Mouse (Mus musculus) left cerebral cortex, adult 18-20 months (tissue): Measurements from ENCODE around the gene Tbx5. TPM values are rescaled to one million over a fixed set of nuclear protein-coding genes. Genes with fewer than 3 reads are reported as not detected.
"Not testable (repeated sequence)": the region's sequence is repeated elsewhere in the genome, so short reads cannot be mapped to it uniquely, and the experiment has no call there.

ENCODE experiments used
- DNase-seq, 2 experiments: peaks; one replicate each; pipeline ENCODE4 v3.0.0; 2021 to 2022; ENCODE audit warnings: low spot score in 2 of 2, mixed read lengths in 1 of 2
- total RNA-seq, 2 experiments: library from RNA; stranded (reverse); gene quantifications; 2 replicates each; pipeline ENCODE4 v1.2.3; 2021

Gene Tbx5
- total RNA-seq, 2 experiments from 2014 or later = not detected

- no peak for DNase-seq
Measured at GRCm38 (mm10) chr5:119841634-119842420, 9.4 kb downstream of the Tbx5 start.

- DNase-seq = no peak
Measured at GRCm38 (mm10) chr5:119842701-119843393, 10.4 kb downstream of the Tbx5 start.

DNA sequence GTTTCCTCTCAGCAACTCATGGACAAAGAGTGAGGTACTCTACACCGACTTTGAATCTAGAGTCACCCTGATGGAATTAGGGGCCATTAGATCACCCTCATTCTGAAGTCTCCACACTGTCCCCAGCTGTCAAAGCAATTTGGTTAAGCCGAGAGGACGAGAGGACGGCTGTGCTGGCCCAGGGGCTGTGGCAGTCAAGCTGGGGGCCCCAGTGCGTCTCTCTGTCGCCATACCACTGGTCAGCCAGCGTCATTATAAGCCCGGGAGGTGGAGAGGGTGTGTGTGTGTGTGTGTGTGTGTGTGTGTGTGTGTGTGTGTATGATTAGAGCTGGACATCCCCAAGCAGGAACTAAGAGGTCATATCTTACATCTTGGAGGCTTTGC is 10.9 kb downstream of the Tbx5 start:
- no peak for DNase-seq

DNA sequence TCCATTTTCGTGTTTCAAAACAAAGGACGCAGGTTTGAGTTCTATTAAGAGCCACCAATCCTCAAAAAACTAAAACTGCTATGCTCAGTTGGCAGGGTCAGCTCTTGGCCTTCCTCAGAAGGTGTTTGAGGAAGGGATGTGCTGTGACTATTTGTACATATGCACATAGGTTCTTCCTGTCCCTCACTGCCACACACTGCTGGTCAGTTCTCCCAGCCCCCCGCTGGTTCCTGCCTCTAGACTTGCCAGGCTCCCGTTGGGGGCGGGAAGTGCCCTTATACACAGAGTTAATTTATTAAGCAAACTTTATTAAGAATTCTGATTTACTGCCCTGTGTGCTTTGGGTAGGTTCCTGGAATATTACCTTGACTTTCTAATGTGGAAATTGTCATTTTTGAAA is 11.9 kb downstream of the Tbx5 start:
- no peak for DNase-seq

- DNase-seq = no peak
Measured at GRCm38 (mm10) chr5:119844994-119845393, 12.5 kb downstream of the Tbx5 start.

DNA sequence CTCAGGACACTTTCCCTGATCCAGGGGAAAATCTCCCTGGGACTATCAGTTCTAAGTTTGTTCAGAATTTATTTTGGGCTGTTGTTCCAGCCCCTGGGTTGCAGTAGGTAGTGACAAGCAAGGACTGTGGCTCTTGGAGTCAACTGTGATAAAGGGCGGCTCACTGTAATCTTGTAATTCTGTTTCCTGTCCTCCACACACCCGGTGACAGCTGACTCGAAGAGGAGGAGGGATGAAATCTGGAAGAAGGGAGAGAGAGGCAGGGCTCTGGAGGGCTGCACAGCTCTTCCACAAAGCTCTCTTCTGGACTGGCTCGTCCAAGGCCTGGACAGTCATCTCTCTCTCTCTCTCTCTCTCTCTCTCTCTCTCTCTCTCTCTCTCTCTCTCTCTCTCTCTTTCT is 24.6 kb downstream of the Tbx5 start:
- DNase-seq = no peak

DNA sequence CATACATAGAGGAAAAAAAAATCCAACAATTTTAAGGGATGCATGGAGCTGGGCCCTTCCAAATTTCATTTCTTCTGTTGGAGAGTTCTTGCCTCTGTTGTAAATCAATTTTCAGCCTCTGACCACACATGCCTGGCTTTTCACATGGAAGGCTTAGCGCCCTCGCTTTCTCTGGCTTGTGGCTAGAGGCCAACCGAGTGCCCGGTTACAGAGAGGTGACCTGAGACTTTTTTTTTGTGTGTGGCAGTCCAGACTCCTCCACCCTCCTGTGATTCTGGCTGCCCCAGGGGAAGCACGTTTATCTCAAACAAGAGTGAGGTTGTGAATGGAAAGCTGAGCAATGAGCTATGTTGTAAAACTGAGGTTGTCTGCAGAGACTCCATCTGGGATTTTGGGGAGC is 28.8 kb downstream of the Tbx5 start:
- no peak for DNase-seq

GRCm38 (mm10) chr5:119862431-119862830 is 30.0 kb downstream of the Tbx5 start:
- no peak for DNase-seq

GRCm38 (mm10) chr5:119866277-119867235 is 34.1 kb downstream of the Tbx5 start:
- peak; percentile 3 to 15 for DNase-seq

GRCm38 (mm10) chr5:119867986-119868385 is 35.5 kb downstream of the Tbx5 start:
- DNase-seq = no peak

DNA sequence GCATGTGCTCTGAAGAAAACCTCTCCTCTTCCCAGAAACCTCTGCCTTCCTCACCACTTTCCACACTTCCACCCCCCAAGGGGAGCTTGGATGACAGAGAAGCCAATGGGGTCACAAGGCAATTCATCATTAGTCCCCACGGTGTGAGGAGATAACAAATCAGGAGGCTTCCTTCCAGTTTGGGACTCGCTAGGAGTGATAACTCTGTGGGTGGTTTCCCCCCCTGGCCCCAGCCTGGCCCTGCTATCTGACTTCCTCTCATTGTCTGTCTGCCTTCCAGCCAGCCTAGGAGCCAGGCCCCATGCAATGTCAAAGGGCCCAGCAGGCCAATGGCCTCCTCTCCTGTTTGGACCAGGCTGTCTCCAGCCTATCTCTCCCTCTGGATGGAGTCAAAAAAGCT is 43.0 kb downstream of the Tbx5 start:
- DNase-seq = no peak

GRCm38 (mm10) chr5:119877185-119877584 is 44.7 kb downstream of the Tbx5 start:
- no peak for DNase-seq

DNA sequence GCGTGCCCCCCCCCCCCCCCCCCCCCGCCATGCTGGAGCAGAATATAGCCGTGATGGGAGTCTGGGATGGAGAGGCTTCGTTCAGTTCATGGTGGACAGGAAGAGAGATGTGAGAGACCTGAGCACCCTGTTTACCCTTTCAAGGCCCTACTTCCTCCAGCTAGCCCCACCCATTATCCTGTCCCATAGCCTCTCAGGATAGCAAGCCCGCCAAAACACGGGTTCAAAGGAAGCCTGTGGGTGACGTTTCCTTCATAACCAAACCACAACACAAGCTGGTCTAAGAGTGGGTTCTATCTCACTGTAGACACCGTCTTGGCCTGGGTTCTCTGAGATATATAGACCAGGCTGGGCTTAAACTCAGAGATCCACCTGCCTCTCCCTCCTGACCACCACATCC is 53.1 kb downstream of the Tbx5 start:
- DNase-seq = no peak

GRCm38 (mm10) chr5:119887381-119887780 is 54.9 kb downstream of the Tbx5 start:
- peak in 1 of 2 experiments; percentile 16 for DNase-seq

GRCm38 (mm10) chr5:119891960-119892359 is 59.5 kb downstream of the Tbx5 start:
- no peak for DNase-seq

DNA sequence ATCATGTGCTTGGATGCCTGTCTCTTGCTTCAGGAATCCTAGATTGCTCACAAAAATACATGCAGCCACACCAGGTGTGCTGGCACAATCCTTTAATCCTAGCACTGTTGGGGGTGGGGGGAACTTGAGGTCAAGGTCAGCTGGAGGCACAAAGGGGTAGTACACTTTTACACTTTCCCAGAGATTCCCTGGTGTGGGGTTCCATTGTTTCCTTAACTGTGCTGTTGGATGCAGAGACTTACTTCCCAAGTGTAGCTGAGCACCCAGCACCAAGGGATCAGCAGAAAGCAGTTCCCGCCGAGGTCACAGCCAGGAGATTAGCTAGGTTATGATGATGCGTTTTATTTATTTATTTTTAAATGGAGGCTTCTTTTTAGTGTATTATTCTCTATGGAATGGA is 60.6 kb downstream of the Tbx5 start:
- DNase-seq = no peak

- DNase-seq = no peak
Measured at GRCm38 (mm10) chr5:119896605-119897004, 64.1 kb downstream of the Tbx5 start.

- peak; percentile 33 to 51 for DNase-seq
Measured at GRCm38 (mm10) chr5:119916551-119917171, 84.2 kb downstream of the Tbx5 start.

DNA sequence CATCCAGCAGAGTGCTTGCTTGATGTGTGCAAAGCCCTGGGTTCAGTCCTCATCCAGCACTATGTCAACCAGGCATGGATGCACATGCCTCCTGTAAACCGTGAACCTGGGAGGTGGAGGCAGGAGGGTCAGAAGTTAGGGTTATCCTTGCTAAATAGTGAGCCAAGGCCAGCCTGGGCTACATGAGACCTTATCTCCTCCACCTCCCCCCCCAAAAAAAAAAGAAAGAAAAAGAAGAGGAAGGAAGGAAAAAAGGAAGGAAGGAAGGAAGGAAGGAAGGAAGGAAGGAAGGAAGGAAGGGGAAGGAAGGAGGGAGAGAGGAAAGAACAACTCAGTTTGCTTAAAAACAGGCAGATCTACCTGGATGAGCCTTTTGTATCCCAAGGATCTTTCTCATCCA is 85.9 kb downstream of the Tbx5 start:
- DNase-seq = not testable (repeated sequence)

- no peak for DNase-seq
Measured at GRCm38 (mm10) chr5:119920941-119921340, 88.5 kb downstream of the Tbx5 start.

- DNase-seq = no peak
Measured at GRCm38 (mm10) chr5:119922229-119922628, 89.8 kb downstream of the Tbx5 start.
